Mouse (Mus musculus) E14TG2a.4 (cell line): Measurements from ENCODE around the gene Ccdc171.

Experiments
- CTCF ChIP-seq: conservative IDR thresholded peaks from 2 replicates; pipeline ENCODE4 v1.5.1; 2014; ENCODE audit warnings: low read length
- NANOG ChIP-seq: IDR thresholded peaks from 2 replicates; pipeline ENCODE4 v1.6.1; 2014; ENCODE audit warnings: borderline replicate concordance, low read length, mixed read lengths
- POU5F1 ChIP-seq: IDR thresholded peaks from 2 replicates; pipeline ENCODE4 v1.6.1; 2014; ENCODE audit warnings: low read length, borderline replicate concordance

- TF ChIP-seq CTCF = no peak
- no peak for TF ChIP-seq POU5F1
- no peak for TF ChIP-seq NANOG
Measured at GRCm38 (mm10) chr4:83489121-83489520, 36.2 kb upstream of the Ccdc171 start.
